In the genomic region with DNA sequence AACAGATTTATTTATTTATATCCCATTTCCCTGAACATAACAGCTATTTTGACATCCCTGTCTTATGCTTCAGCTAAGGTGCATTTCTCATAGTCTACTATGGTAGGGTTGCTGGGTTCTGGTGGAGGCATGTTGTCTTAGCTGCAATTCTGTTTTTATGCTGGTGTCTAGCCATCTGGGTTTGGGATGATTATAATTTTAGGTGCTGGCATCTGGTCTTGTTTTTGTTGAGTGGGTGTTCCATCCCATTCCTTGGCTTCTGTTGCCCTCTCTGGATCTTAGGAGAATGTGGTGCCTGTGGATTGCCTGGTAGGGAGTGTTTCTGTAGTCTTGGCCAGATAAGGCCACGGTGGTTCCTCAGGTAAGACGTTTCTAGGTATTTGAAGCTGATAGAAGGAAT, we compare ENCODE assay signal across 21 mouse cellular contexts.
A peak's percentile ranks its signal among the peaks of the same experiment; 100 is the strongest.
DNase-seq lines count a peak whose midpoint lies in the region; ATAC-seq and TF ChIP-seq lines count a peak whose summit lies in the region.
"Had no signal": no experiment of that assay in that cellular context is flagged by ENCODE, and none has a peak within 500 bp of the region (broad histone marks: within the 10 kb centered on the region; RNA-seq: fewer than 3 reads in every experiment).

No protein-coding gene starts in this region.

- H3K27ac ChIP-seq in limb, embryonic 11.5 days (replicated peaks; ENCODE audit: low read depth, low read length) = no peak overlapping the region
- no peak overlapping the region for H3K27ac ChIP-seq in limb, embryonic 10.5 days
- H3K27ac ChIP-seq in layer of hippocampus, adult 2 months = peak overlapping the region; percentile 65
- no peak overlapping the region for H3K27ac ChIP-seq in midbrain, embryonic 11.5 days (ENCODE audit: low read depth, low read length)
- H3K27ac ChIP-seq in kidney, embryonic 14.5 days (ENCODE audit: low read depth, low read length) = no peak overlapping the region
- H3K27ac ChIP-seq: embryonic facial prominence, embryonic 13.5 days; forebrain, embryonic 12.5 days; heart, embryonic 10.5 days; hindbrain, embryonic 12.5 days had no signal

- no peaks in the 10 kb centered on the region for H3K4me1 ChIP-seq in limb, embryonic 11.5 days (ENCODE audit: control insufficient read depth, insufficient read depth, low read length)
- no peaks in the 10 kb centered on the region for H3K4me1 ChIP-seq in limb, embryonic 10.5 days
- no peaks in the 10 kb centered on the region for H3K4me1 ChIP-seq in midbrain, embryonic 11.5 days (ENCODE audit: control insufficient read depth, insufficient read depth, low read length)
- H3K4me1 ChIP-seq in kidney, embryonic 14.5 days (ENCODE audit: control insufficient read depth, insufficient read depth, low read length) = no peaks in the 10 kb centered on the region
- H3K4me1 ChIP-seq: embryonic facial prominence, embryonic 13.5 days; forebrain, embryonic 12.5 days; heart, embryonic 10.5 days; hindbrain, embryonic 12.5 days had no signal

- 97% methylated on average over 2 of the region's 2 CpGs for WGBS in limb, embryonic 11.5 days
- WGBS in limb, embryonic 10.5 days = 90% methylated on average over 2 of the region's 2 CpGs
- 80% methylated on average over 2 of the region's 2 CpGs for WGBS in midbrain, embryonic 11.5 days
- WGBS in kidney, embryonic 14.5 days = 87% methylated on average over 2 of the region's 2 CpGs

- H3K4me2 ChIP-seq in limb, embryonic 11.5 days (ENCODE audit: low read depth, severe bottlenecking) = no peak overlapping the region
- H3K4me2 ChIP-seq in midbrain, embryonic 11.5 days = no peak overlapping the region
- H3K4me2 ChIP-seq in kidney, embryonic 14.5 days (replicated peaks; ENCODE audit: low read depth, low read length) = no peak overlapping the region
- H3K4me2 ChIP-seq: embryonic facial prominence, embryonic 13.5 days; forebrain, embryonic 12.5 days; hindbrain, embryonic 12.5 days had no signal

- no peak for ATAC-seq in limb, embryonic 11.5 days (ENCODE audit: insufficient number of reproducible peaks, low FRiP score, low TSS enrichment, low read depth)
- ATAC-seq in midbrain, embryonic 11.5 days (ENCODE audit: low FRiP score) = no peak
- ATAC-seq in kidney, embryonic 14.5 days (ENCODE audit: low FRiP score, low TSS enrichment) = no peak
- ATAC-seq: forebrain, embryonic 16.5 days had no signal

- no peaks in the 10 kb centered on the region for H3K9me3 ChIP-seq in limb, embryonic 11.5 days (ENCODE audit: control insufficient read depth, low read length)
- H3K9me3 ChIP-seq in limb, embryonic 10.5 days (replicated peaks) = no peaks in the 10 kb centered on the region
- H3K9me3 ChIP-seq in midbrain, embryonic 11.5 days (ENCODE audit: control insufficient read depth, low read length) = no peaks in the 10 kb centered on the region
- peaks cover 3% of the 10 kb centered on the region; the same call in 1 of the 2 replicates for H3K9me3 ChIP-seq in kidney, embryonic 14.5 days (ENCODE audit: control insufficient read depth, low read length)
- H3K9me3 ChIP-seq: embryonic facial prominence, embryonic 13.5 days; forebrain, embryonic 12.5 days; heart, embryonic 10.5 days; hindbrain, embryonic 12.5 days had no signal

- H3K27me3 ChIP-seq in limb, embryonic 11.5 days (ENCODE audit: control insufficient read depth, insufficient read depth, low read length) = no peaks in the 10 kb centered on the region
- no peaks in the 10 kb centered on the region for H3K27me3 ChIP-seq in limb, embryonic 10.5 days (ENCODE audit: low read depth, poor library complexity, severe bottlenecking)
- H3K27me3 ChIP-seq in midbrain, embryonic 11.5 days (ENCODE audit: control insufficient read depth, insufficient read depth, low read length) = no peaks in the 10 kb centered on the region
- H3K27me3 ChIP-seq in kidney, embryonic 14.5 days (ENCODE audit: control insufficient read depth, insufficient read depth, low read length) = no peaks in the 10 kb centered on the region
- H3K27me3 ChIP-seq: embryonic facial prominence, embryonic 13.5 days; forebrain, embryonic 12.5 days; hindbrain, embryonic 12.5 days had no signal

- H3K4me3 ChIP-seq in limb, embryonic 11.5 days (ENCODE audit: low read depth, low read length) = no peak overlapping the region
- H3K4me3 ChIP-seq in limb, embryonic 10.5 days = no peak overlapping the region
- no peak overlapping the region for H3K4me3 ChIP-seq in layer of hippocampus, adult 2 months
- no peak overlapping the region for H3K4me3 ChIP-seq in midbrain, embryonic 11.5 days (ENCODE audit: low read depth, low read length)
- no peak overlapping the region for H3K4me3 ChIP-seq in kidney, embryonic 14.5 days (ENCODE audit: low read length)
- H3K4me3 ChIP-seq: embryonic facial prominence, embryonic 13.5 days; forebrain, embryonic 12.5 days; heart, embryonic 10.5 days; hindbrain, embryonic 12.5 days had no signal

- H3K9ac ChIP-seq in limb, embryonic 11.5 days (ENCODE audit: low read length) = no peak overlapping the region
- no peak overlapping the region for H3K9ac ChIP-seq in midbrain, embryonic 11.5 days (ENCODE audit: low read length)
- no peak overlapping the region for H3K9ac ChIP-seq in kidney, embryonic 14.5 days (ENCODE audit: low read depth, low read length)
- H3K9ac ChIP-seq: embryonic facial prominence, embryonic 13.5 days; forebrain, embryonic 12.5 days; hindbrain, embryonic 12.5 days had no signal

- H3K36me3 ChIP-seq in limb, embryonic 11.5 days (ENCODE audit: control insufficient read depth, insufficient read depth, low read length) = no peaks in the 10 kb centered on the region
- no peaks in the 10 kb centered on the region for H3K36me3 ChIP-seq in limb, embryonic 10.5 days
- no peaks in the 10 kb centered on the region for H3K36me3 ChIP-seq in midbrain, embryonic 11.5 days (ENCODE audit: control insufficient read depth, insufficient read depth, low read length)
- no peaks in the 10 kb centered on the region for H3K36me3 ChIP-seq in kidney, embryonic 14.5 days (ENCODE audit: control insufficient read depth, insufficient read depth, low read length)
- H3K36me3 ChIP-seq: embryonic facial prominence, embryonic 13.5 days; forebrain, embryonic 12.5 days; heart, embryonic 10.5 days; hindbrain, embryonic 12.5 days had no signal

- TF ChIP-seq CTCF in layer of hippocampus, adult 2 months (conservative IDR thresholded peaks at IDR 0.05) = no peak; the same call in 1 of the 2 replicates

- peak; percentile 15 to 30 for DNase-seq in frontal cortex, adult 2 months (ENCODE audit: extremely low spot score in 1 of 2, low spot score in 1 of 2)
- DNase-seq in frontal cortex, postnatal 10 days (ENCODE audit: low spot score in 2 of 2) = no peak
- peak; percentile 8 for DNase-seq in limb, embryonic 11.5 days (ENCODE audit: low spot score)
- no peak for DNase-seq in limb, embryonic 10.5 days (ENCODE audit: low spot score)
- DNase-seq in layer of hippocampus, adult 2 months (ENCODE audit: low spot score in 2 of 2) = peak; percentile 37 to 60
- DNase-seq in layer of hippocampus, postnatal 36 days = peak; percentile 12
- no peak for DNase-seq in midbrain, embryonic 11.5 days (ENCODE audit: low spot score, missing footprints)
- DNase-seq: adrenal gland, postnatal 10 days; cerebellum, adult 11-12 months; cerebellum, adult 9-11 months; cerebellum, postnatal 36 days; gastrocnemius, postnatal 10 days; heart, adult 18-20 months; heart, postnatal 10 days; heart, postnatal 4 days had no signal

Comparison
In these comparisons a context has a peak if more than half of its experiments do, and no peak if none do; other contexts are left out.
1. DNase-seq: peak in frontal cortex, adult 2 months (2 of 2), limb, embryonic 11.5 days (single experiment), layer of hippocampus, adult 2 months (2 of 2) and layer of hippocampus, postnatal 36 days (2 of 2); none in frontal cortex, postnatal 10 days (0 of 2), limb, embryonic 10.5 days (single experiment) and midbrain, embryonic 11.5 days (single experiment).